Comparison of ENCODE assay signal across 9 mouse cellular contexts in genomic region chr1:51697265-51698192, GRCm38 (mm10).
A peak's percentile ranks its signal among the peaks of the same experiment; 100 is the strongest.
DNase-seq lines count a peak whose midpoint lies in the region; ATAC-seq lines count a peak whose summit lies in the region.
"Had no signal": no experiment of that assay in that cellular context is flagged by ENCODE, and none has a peak within 500 bp of the region (broad histone marks: within the 10 kb centered on the region; RNA-seq: fewer than 3 reads in every experiment).

No protein-coding gene starts in this region.

- intact Hi-C loops in gastrocnemius, postnatal 14 days (cut with DNase I; ENCODE audit: low total_unique reads): no loop called here

- H3K36me3 ChIP-seq in hindbrain, embryonic 16.5 days (ENCODE audit: control insufficient read depth, insufficient read depth, low read length): no peaks in the 10 kb centered on the region
- no peaks in the 10 kb centered on the region for H3K36me3 ChIP-seq in liver, embryonic 11.5 days (ENCODE audit: control insufficient read depth, insufficient read depth, low read length)
- no peaks in the 10 kb centered on the region for H3K36me3 ChIP-seq in neural tube, embryonic 14.5 days (ENCODE audit: control insufficient read depth, insufficient read depth, low read length)

- H3K27ac ChIP-seq in hindbrain, embryonic 16.5 days (ENCODE audit: low read depth, low read length): peak overlapping the region; percentile 74
- H3K27ac ChIP-seq in liver, embryonic 11.5 days (ENCODE audit: low read depth, low read length): no peak overlapping the region
- H3K27ac ChIP-seq in neural tube, embryonic 14.5 days (ENCODE audit: low read depth, low read length): peak overlapping the region; percentile 39; the same call in 1 of the 2 replicates

- H3K4me2 ChIP-seq in hindbrain, embryonic 16.5 days (ENCODE audit: low read length): peak overlapping the region; percentile 39
- H3K4me2 ChIP-seq in liver, embryonic 11.5 days: peak overlapping the region; percentile 36
- H3K4me2 ChIP-seq in neural tube, embryonic 14.5 days (ENCODE audit: low read depth, low read length): peak overlapping the region; percentile 0; the same call in 1 of the 2 replicates

- no peaks in the 10 kb centered on the region for H3K9me3 ChIP-seq in hindbrain, embryonic 16.5 days (ENCODE audit: control insufficient read depth, low read length)
- no peaks in the 10 kb centered on the region for H3K9me3 ChIP-seq in liver, embryonic 11.5 days (ENCODE audit: control insufficient read depth, low read length)
- H3K9me3 ChIP-seq in neural tube, embryonic 14.5 days (ENCODE audit: control insufficient read depth, low read length): no peaks in the 10 kb centered on the region

- H3K4me1 ChIP-seq in hindbrain, embryonic 16.5 days (ENCODE audit: control insufficient read depth, insufficient read depth, low read depth, low read length): peaks cover 7% of the 10 kb centered on the region
- 0 out of 2 replicates have a peak, but pooled peaks cover 3% of the 10 kb centered on the region for H3K4me1 ChIP-seq in liver, embryonic 11.5 days (replicated peaks; ENCODE audit: control insufficient read depth, insufficient read depth, low read length)
- H3K4me1 ChIP-seq in neural tube, embryonic 14.5 days (ENCODE audit: control insufficient read depth, insufficient read depth, low read length): peaks cover 6% of the 10 kb centered on the region; the same call in 1 of the 2 replicates

- no peak overlapping the region for H3K4me3 ChIP-seq in hindbrain, embryonic 16.5 days (ENCODE audit: low read length)
- no peak overlapping the region for H3K4me3 ChIP-seq in liver, embryonic 11.5 days (ENCODE audit: low read depth, low read length)
- no peak overlapping the region for H3K4me3 ChIP-seq in neural tube, embryonic 14.5 days (ENCODE audit: low read depth, low read length)

- 8% methylated on average over 19 of the region's 19 CpGs for WGBS in hindbrain, embryonic 16.5 days
- 19% methylated on average over 19 of the region's 19 CpGs for WGBS in liver, embryonic 11.5 days
- WGBS in neural tube, embryonic 14.5 days: 3% methylated on average over 19 of the region's 19 CpGs

- DNase-seq in MN1 (ENCODE audit: low spot score): peak; percentile 46
- DNase-seq in cerebellum, adult 9-11 months: peak; percentile 9
- peak; percentile 26 for DNase-seq in gastrocnemius, postnatal 14 days
- no peak for DNase-seq in liver, embryonic 11.5 days (ENCODE audit: low spot score)
- no peak for DNase-seq in T-cell, adult 2 months (ENCODE audit: low spot score)
- DNase-seq in ovary, postnatal 14 days (ENCODE audit: low spot score): no peak

- no peaks in the 10 kb centered on the region for H3K27me3 ChIP-seq in hindbrain, embryonic 16.5 days (replicated peaks; ENCODE audit: control insufficient read depth, insufficient read depth, low read length)
- no peaks in the 10 kb centered on the region for H3K27me3 ChIP-seq in liver, embryonic 11.5 days (replicated peaks; ENCODE audit: control insufficient read depth, insufficient read depth, low read length)
- H3K27me3 ChIP-seq in neural tube, embryonic 14.5 days (ENCODE audit: control insufficient read depth, insufficient read depth, low read length): no peaks in the 10 kb centered on the region; the same call in 1 of the 2 replicates
- H3K27me3 ChIP-seq: Patski had no signal

- peak overlapping the region; percentile 52 for H3K9ac ChIP-seq in hindbrain, embryonic 16.5 days (ENCODE audit: low read depth, low read length)
- H3K9ac ChIP-seq in liver, embryonic 11.5 days (ENCODE audit: low read depth, low read length): no peak overlapping the region
- H3K9ac ChIP-seq in neural tube, embryonic 14.5 days (replicated peaks; ENCODE audit: low read depth, low read length): 0 out of 2 replicates have a peak overlapping the region, but pooled peaks have one; percentile 16

- ATAC-seq in hindbrain, embryonic 16.5 days: peak; percentile 82
- ATAC-seq in liver, embryonic 11.5 days (replicated peaks; ENCODE audit: low FRiP score): no peak
- peak; percentile 77 for ATAC-seq in neural tube, embryonic 14.5 days (ENCODE audit: low read depth)
- ATAC-seq: Patski had no signal

Comparison
In these comparisons a context has a peak if more than half of its experiments do, and no peak if none do; other contexts are left out.
1. DNase-seq: peak in MN1 (single experiment), cerebellum, adult 9-11 months (single experiment) and gastrocnemius, postnatal 14 days (single experiment); none in liver, embryonic 11.5 days (single experiment), T-cell, adult 2 months (single experiment) and ovary, postnatal 14 days (single experiment).
2. Peak in every context shown above with its lines, with median percentiles within 50 percentile points of each other: H3K4me2 ChIP-seq.